Mouse (Mus musculus) limb, embryonic 11.5 days (tissue): ENCODE data around the gene Dagla. TPM values are rescaled to one million over a fixed set of nuclear protein-coding genes. Genes with fewer than 3 reads are reported as not detected.

Source experiments
- ATAC-seq: fragments of 200-750 bp; cut with Nextera tagmentation; 2 replicates; pipeline ENCODE4 v1.8.0; 2017; ENCODE audit warnings: low read depth; ENCODE audit not compliant: insufficient number of reproducible peaks, low FRiP score, low TSS enrichment
- DNase-seq: peaks from one replicate; pipeline ENCODE4 v3.0.0-alpha.2; 2015; ENCODE audit warnings: low spot score
- H3K27ac ChIP-seq: fragments of 300-500 bp; sonication (generic); replicated peaks from 2 replicates; pipeline ENCODE4 v1.5.1; 2014; ENCODE audit warnings: low read depth, mild to moderate bottlenecking, low read length
- H3K27me3 ChIP-seq: fragments of 300-500 bp; sonication (generic); 2 replicates; pipeline ENCODE4 v1.6.1; 2014; ENCODE audit warnings: mild to moderate bottlenecking, low read length, mixed read lengths; ENCODE audit not compliant: control insufficient read depth, insufficient read depth
- H3K36me3 ChIP-seq: fragments of 300-500 bp; sonication (generic); 2 replicates; pipeline ENCODE4 v1.6.1; 2014; ENCODE audit warnings: mild to moderate bottlenecking, low read length, moderate library complexity, mixed read lengths; ENCODE audit not compliant: control insufficient read depth, insufficient read depth
- H3K4me1 ChIP-seq: fragments of 300-500 bp; sonication (generic); 2 replicates; pipeline ENCODE4 v1.6.1; 2014; ENCODE audit warnings: low read length, mixed read lengths; ENCODE audit not compliant: control insufficient read depth, insufficient read depth
- H3K4me2 ChIP-seq: fragments of 300-500 bp; sonication (generic); 2 replicates; pipeline ENCODE4 v1.6.1; 2014; ENCODE audit warnings: low read depth, mild to moderate bottlenecking, moderate library complexity; ENCODE audit not compliant: severe bottlenecking
- H3K4me3 ChIP-seq: fragments of 300-500 bp; sonication (generic); 2 replicates; pipeline ENCODE4 v1.5.1; 2014; ENCODE audit warnings: low read depth, low read length
- H3K9ac ChIP-seq: fragments of 300-500 bp; sonication (generic); 2 replicates; pipeline ENCODE4 v1.6.1; 2014; ENCODE audit warnings: mild to moderate bottlenecking, low read length
- H3K9me3 ChIP-seq: fragments of 300-500 bp; sonication (generic); 2 replicates; pipeline ENCODE4 v1.6.1; 2016; ENCODE audit warnings: low read length; ENCODE audit not compliant: control insufficient read depth
- WGBS: fragments of 180-500 bp; shearing (Covaris S2); extraction: QIAGEN DNeasy Blood & Tissue Kit; methylation state at CpG from one replicate; pipeline ENCODE4 v1.1.7; 2014; 5-methylcytosine and 5-hydroxymethylcytosine counted together
- polyA plus RNA-seq: library from polyadenylated mRNA; unstranded; fragments of >200 nt; fragmentation: Nextera tagmentation; extraction: Ambion mirVana; gene quantifications from 2 replicates; pipeline ENCODE4 v1.2.1, GENCODE M21; 2014

Dagla gene
- polyA plus RNA-seq, 1 experiment from 2014 or later = 1.3 TPM

DNA sequence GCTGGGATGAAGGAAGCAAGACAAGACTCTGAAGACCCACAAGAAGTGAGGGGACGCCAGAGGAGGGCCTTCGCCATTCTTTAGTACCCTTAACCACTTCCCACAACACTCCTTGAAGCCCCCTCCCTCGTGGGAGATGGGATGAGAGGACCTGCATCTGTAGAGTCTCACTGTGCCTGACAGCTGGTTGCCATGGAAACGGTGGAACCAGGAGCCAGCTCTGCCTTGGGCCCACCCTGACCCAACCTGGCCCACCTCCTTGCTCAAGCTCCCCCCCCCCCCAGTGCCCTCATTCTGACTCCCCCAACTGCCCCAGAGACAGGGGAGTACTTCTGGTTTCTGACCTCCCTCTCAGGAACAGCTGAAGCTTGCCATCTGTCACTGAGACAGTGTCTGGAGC is 83.1 kb downstream of the Dagla start:
- no peak overlapping the region for H3K4me3 ChIP-seq
- H3K27ac ChIP-seq = no peak overlapping the region
- no peak overlapping the region for H3K9ac ChIP-seq
- H3K36me3 ChIP-seq = no peaks in the 10 kb centered on the region
- H3K4me1 ChIP-seq = peaks cover 10% of the 10 kb centered on the region; the same call in 1 of the 2 replicates
- no peaks in the 10 kb centered on the region for H3K9me3 ChIP-seq
- DNase-seq (peak; percentile 38), ATAC-seq (no peak)
- H3K27me3 ChIP-seq = no peaks in the 10 kb centered on the region
- no peak overlapping the region for H3K4me2 ChIP-seq
- 19% methylated on average over 4 of the region's 4 CpGs for WGBS

- DNase-seq (no peak), ATAC-seq (no peak)
- Histone ChIP-seq H3K4me2 (no peak overlapping the region), H3K27me3 (no peaks in the 10 kb centered on the region), H3K4me3 (no peak overlapping the region), H3K4me1 (peaks cover 6% of the 10 kb centered on the region; the same call in 1 of the 2 replicates), H3K36me3 (no peaks in the 10 kb centered on the region), H3K27ac (no peak overlapping the region), H3K9ac (no peak overlapping the region), H3K9me3 (no peaks in the 10 kb centered on the region)
- 71% methylated on average over 6 of the region's 6 CpGs for WGBS
These were observed 85.1 kb downstream of the Dagla start for GRCm38 (mm10) chr19:10219593-10219992.

- ATAC-seq (no peak), DNase-seq (peak; percentile 70)
- H3K27ac ChIP-seq = no peak overlapping the region
- H3K4me2 ChIP-seq = no peak overlapping the region
- H3K4me1 ChIP-seq = peaks cover 6% of the 10 kb centered on the region; the same call in 1 of the 2 replicates
- H3K9ac ChIP-seq = no peak overlapping the region
- WGBS = 43% methylated on average over 3 of the region's 3 CpGs
- H3K9me3 ChIP-seq = no peaks in the 10 kb centered on the region
- H3K36me3 ChIP-seq = no peaks in the 10 kb centered on the region
- H3K4me3 ChIP-seq = no peak overlapping the region
- H3K27me3 ChIP-seq = no peaks in the 10 kb centered on the region
These were observed 85.6 kb downstream of the Dagla start for GRCm38 (mm10) chr19:10219108-10219507.

DNA sequence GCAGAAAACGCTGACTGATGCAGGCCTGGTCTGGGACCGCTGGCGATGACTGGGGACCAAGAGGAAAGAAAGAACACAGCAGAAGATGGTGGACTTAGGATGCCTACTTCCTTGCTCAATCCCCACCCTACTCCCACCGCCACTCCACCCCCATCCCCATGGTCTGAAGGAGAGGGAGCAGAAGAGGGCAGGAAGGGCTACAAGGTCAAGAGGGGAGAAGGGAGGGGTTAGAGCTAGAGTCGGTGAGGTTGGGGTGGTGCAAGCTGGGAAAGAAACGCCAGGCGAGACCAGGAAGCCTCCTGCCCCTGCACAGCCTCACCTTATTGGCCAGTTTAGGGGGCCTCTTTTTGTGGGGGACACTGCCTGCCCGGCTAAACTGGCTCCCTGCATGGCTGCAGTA is 88.6 kb downstream of the Dagla start:
- no peak overlapping the region for H3K9ac ChIP-seq
- H3K36me3 ChIP-seq = no peaks in the 10 kb centered on the region
- DNase-seq (no peak), ATAC-seq (no peak)
- 71% methylated on average over 8 of the region's 8 CpGs for WGBS
- no peak overlapping the region for H3K27ac ChIP-seq
- no peak overlapping the region for H3K4me2 ChIP-seq
- no peaks in the 10 kb centered on the region for H3K27me3 ChIP-seq
- no peaks in the 10 kb centered on the region for H3K9me3 ChIP-seq
- H3K4me1 ChIP-seq = no peaks in the 10 kb centered on the region
- H3K4me3 ChIP-seq = no peak overlapping the region

DNA sequence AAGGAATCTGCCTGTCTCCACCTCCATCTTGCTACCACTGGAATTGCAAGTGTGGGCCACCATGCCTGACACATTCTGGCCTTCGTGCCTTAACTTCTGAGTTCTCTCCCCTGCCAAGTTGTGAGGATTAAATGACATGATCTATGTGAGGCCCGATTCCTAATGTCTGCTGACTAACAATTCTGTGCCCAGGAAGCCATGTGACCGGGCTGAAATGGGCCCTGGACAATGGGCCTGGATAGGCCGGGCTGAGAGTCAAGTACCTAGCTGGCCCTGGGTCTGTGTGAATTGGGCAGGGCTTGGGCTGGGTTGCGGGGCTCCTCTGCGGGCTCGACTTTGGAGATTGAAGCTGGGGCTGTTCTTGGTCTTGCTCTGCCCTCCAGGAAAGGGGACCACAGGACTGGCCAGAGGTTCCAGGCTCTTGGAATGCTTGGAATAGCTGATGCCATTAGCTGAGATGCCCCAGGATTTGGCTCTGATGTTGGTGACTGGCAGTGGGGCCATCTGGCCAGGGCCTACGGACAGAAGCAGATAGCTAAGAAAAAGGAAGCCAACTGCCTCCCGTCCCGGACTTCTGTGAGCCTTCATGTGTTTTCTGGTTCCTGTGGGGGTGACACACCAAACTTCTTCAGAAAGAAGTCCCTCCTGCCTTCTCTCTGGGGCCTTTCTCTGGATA is 90.7 kb downstream of the Dagla start:
- 89% methylated on average over 10 of the region's 10 CpGs for WGBS
- no peak overlapping the region for H3K4me2 ChIP-seq
- no peak overlapping the region for H3K4me3 ChIP-seq
- ATAC-seq (no peak), DNase-seq (no peak)
- no peaks in the 10 kb centered on the region for H3K9me3 ChIP-seq
- H3K36me3 ChIP-seq = 0 out of 2 replicates have a peak, but pooled peaks cover 6% of the 10 kb centered on the region
- no peak overlapping the region for H3K9ac ChIP-seq
- H3K27me3 ChIP-seq = no peaks in the 10 kb centered on the region
- H3K4me1 ChIP-seq = no peaks in the 10 kb centered on the region
- H3K27ac ChIP-seq = no peak overlapping the region

DNA sequence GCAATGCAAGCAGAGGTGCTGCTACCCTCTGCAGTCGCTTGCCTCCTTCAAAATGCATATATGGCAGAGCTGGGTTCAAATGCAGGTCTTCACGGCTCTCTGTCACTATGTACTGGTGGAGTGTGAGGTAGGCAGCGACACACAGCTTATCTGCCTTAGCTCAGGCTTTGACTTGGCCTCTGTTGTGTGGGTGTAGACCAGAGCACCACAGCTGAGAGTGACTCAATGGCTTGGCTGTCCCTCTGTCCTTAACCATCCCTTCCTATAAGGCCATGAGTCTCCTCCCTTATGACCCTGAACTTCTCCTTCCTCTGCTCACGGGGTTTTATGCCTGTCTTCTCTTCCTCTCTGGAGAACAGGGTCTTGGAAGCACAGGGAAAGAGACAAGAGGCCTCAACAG is 93.8 kb downstream of the Dagla start:
- ATAC-seq = no peak
- H3K4me3 ChIP-seq = no peak overlapping the region
- WGBS = 90% methylated on average over 4 of the region's 4 CpGs
- H3K9ac ChIP-seq = no peak overlapping the region
- H3K36me3 ChIP-seq = peaks cover 13% of the 10 kb centered on the region; the same call in 1 of the 2 replicates
- H3K9me3 ChIP-seq = no peaks in the 10 kb centered on the region
- DNase-seq = no peak
- no peaks in the 10 kb centered on the region for H3K27me3 ChIP-seq
- H3K4me1 ChIP-seq = no peaks in the 10 kb centered on the region
- H3K4me2 ChIP-seq = no peak overlapping the region
- H3K27ac ChIP-seq = no peak overlapping the region

DNA sequence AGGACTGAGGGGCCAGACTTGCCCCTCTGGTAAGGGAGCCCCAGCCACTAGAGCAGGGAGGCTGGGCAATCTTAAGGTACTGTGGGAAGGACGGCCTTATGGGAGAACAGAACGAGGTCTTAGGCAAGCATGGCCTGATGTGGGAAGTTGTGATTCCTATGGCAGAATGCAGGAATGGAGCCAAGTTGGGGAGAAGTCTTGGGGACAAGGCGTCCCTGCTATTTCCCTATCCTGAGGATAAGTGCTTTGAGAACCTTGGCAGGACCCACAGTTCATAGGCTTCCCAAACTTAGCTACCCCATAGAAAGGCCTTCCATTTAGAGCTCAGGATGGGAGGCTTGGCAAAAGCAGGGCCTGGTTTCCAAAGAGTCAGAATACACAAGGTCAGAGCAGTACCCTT is 95.8 kb downstream of the Dagla start:
- no peak overlapping the region for H3K27ac ChIP-seq
- no peak for ATAC-seq
- H3K36me3 ChIP-seq = peaks cover 13% of the 10 kb centered on the region; the same call in 1 of the 2 replicates
- WGBS = 81% methylated on average over 3 of the region's 3 CpGs
- H3K27me3 ChIP-seq = no peaks in the 10 kb centered on the region
- no peak overlapping the region for H3K4me2 ChIP-seq
- no peak for DNase-seq
- H3K9ac ChIP-seq = no peak overlapping the region
- H3K9me3 ChIP-seq = no peaks in the 10 kb centered on the region
- H3K4me1 ChIP-seq = no peaks in the 10 kb centered on the region
- no peak overlapping the region for H3K4me3 ChIP-seq

- no peaks in the 10 kb centered on the region for H3K27me3 ChIP-seq
- DNase-seq (no peak), ATAC-seq (no peak)
- H3K9ac ChIP-seq = no peak overlapping the region
- no peak overlapping the region for H3K27ac ChIP-seq
- H3K4me3 ChIP-seq = peak overlapping the region; percentile 98
- whole genome bisulfite sequencing = 75% methylated on average over 6 of the region's 6 CpGs
- H3K4me1 ChIP-seq = 0 out of 2 replicates have a peak, but pooled peaks cover 5% of the 10 kb centered on the region
- peaks cover 16% of the 10 kb centered on the region for H3K36me3 ChIP-seq
- no peaks in the 10 kb centered on the region for H3K9me3 ChIP-seq
- peak overlapping the region; percentile 97; the same call in 1 of the 2 replicates for H3K4me2 ChIP-seq
These were observed 99.6 kb downstream of the Dagla start for GRCm38 (mm10) chr19:10205051-10205450.
